Mouse (Mus musculus): Measurements from ENCODE around the gene Crot. TPM values are rescaled to one million over a fixed set of nuclear protein-coding genes. Genes with fewer than 3 reads are reported as not detected.

The Crot gene
- polyA plus RNA-seq (2015; fragmentation: Nextera tagmentation; extraction: Ambion mirVana), result 27.3 and 30.2 TPM in 2 replicates

GRCm38 (mm10) chr5:8996686-8997512 is at the start of gene Crot:
Crot (minus strand) TSS chr5:8997324.
- Histone ChIP-seq H3K27me3 (replicated peaks) (no peaks in the 10 kb centered on the region), H3K9me3 (no peaks in the 10 kb centered on the region), H3K4me3 (peak within 1 kb of the TSS; percentile 86), H3K4me1 (peaks cover 14% of the 10 kb centered on the region; the same call in 1 of the 2 replicates), H3K4me2 (peak within 1 kb of the TSS; percentile 75), H3K27ac (replicated peaks) (peak within 1 kb of the TSS; percentile 82), H3K9ac (peak within 1 kb of the TSS; percentile 91), H3K36me3 (peaks cover 23% of the 10 kb centered on the region)
- under 1% methylated on average over 57 of the region's 57 CpGs for WGBS
- peak; percentile 97 for ATAC-seq (ENCODE audit: extremely low read depth, insufficient number of reproducible peaks, low FRiP score, low TSS enrichment)

DNA sequence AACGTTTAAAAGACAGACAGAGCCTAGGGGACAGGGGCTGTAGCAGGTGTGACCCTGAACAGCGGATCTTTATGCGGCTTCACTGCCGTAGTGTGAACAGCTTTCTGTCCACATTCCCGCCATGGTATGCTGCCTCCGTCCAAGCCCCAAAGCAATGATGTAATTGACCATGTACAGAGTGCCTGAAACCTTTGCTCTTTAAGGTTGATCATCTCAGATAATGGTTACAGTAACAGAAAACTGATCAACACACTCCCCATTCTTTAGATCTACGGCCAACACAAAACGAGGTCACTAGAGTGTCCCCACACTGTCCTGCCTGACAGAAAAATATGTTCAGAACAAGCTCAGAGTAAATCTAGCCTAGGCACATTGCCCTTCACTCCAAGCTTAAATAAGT is 48.8 kb upstream of the Crot start:
- H3K27ac ChIP-seq (replicated peaks), result no peak overlapping the region
- H3K36me3 ChIP-seq, result no peaks in the 10 kb centered on the region
- H3K4me3 ChIP-seq, result no peak overlapping the region
- no peak overlapping the region for H3K9ac ChIP-seq
- 81% methylated on average over 8 of the region's 8 CpGs for WGBS
- H3K4me2 ChIP-seq, result no peak overlapping the region
- H3K27me3 ChIP-seq (replicated peaks), result no peaks in the 10 kb centered on the region
- no peaks in the 10 kb centered on the region for H3K4me1 ChIP-seq
- ATAC-seq (ENCODE audit: extremely low read depth, insufficient number of reproducible peaks, low FRiP score, low TSS enrichment), result no peak
- no peaks in the 10 kb centered on the region for H3K9me3 ChIP-seq

DNA sequence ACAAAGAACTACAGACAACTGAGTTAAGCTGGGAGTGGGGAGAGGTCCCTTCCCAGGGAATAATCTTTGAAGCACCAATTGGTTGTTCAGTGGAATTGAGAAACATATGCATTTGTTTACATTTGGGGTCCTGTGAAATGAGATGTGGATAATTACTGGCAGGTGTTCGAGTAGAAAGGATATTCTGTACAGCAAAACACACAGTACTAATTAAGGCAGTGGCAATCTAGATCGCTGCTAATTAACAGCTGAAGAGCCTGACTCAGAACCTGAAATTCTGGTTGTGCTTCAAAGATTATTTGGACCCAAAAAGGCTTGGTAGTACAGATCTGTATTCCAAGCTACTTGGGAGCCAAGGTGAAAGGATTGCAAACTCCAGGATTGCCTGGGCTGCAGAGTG is 47.7 kb upstream of the Crot start:
- Histone ChIP-seq H3K4me3 (no peak overlapping the region), H3K27ac (replicated peaks) (no peak overlapping the region), H3K4me2 (no peak overlapping the region), H3K9ac (no peak overlapping the region), H3K36me3 (no peaks in the 10 kb centered on the region), H3K4me1 (no peaks in the 10 kb centered on the region), H3K9me3 (no peaks in the 10 kb centered on the region), H3K27me3 (replicated peaks) (no peaks in the 10 kb centered on the region)
- ATAC-seq (ENCODE audit: extremely low read depth, insufficient number of reproducible peaks, low FRiP score, low TSS enrichment), result no peak
- WGBS, result 52% methylated on average over 2 of the region's 2 CpGs

DNA sequence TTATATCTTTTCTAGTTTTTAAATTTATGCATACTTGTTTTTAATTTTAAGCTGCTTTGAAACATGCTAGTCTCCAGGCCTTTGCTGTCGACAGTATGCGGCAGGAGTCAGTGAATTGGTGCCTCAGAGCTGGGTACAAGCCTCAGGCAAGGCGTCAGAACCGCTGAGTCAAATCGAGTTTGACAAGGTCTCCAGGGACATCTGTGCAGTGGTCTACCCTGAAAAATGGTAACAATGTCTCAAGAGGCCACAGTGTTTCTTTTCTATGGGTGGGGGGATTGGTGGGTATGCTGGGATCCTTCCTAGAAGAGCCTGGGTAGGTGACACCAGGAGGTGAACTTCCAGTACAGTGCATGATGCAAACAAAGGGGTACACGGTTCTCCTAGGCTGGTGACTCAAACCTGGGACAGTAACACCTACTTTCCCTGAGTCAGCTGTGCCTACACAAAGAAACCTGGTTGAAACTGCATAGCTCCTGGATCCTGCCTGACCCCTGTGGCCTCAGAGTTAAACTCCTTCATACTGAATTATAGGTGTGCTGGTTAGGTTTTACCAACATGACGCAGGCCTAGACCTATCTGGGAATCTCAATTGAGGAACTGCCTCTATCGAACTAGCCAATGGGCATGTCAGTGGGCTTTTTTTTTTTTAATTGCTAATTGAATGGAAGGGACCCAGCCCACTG is 46.6 kb upstream of the Crot start:
- H3K9me3 ChIP-seq, result no peaks in the 10 kb centered on the region
- no peak overlapping the region for H3K9ac ChIP-seq
- no peak overlapping the region for H3K27ac ChIP-seq (replicated peaks)
- H3K27me3 ChIP-seq (replicated peaks), result no peaks in the 10 kb centered on the region
- no peaks in the 10 kb centered on the region for H3K4me1 ChIP-seq
- WGBS, result 73% methylated on average over 8 of the region's 8 CpGs
- ATAC-seq (ENCODE audit: extremely low read depth, insufficient number of reproducible peaks, low FRiP score, low TSS enrichment), result no peak
- H3K4me3 ChIP-seq, result no peak overlapping the region
- H3K4me2 ChIP-seq, result no peak overlapping the region
- H3K36me3 ChIP-seq, result no peaks in the 10 kb centered on the region

GRCm38 (mm10) chr5:9042721-9043416 is 45.7 kb upstream of the Crot start:
- no peaks in the 10 kb centered on the region for H3K36me3 ChIP-seq
- H3K4me2 ChIP-seq, result no peak overlapping the region
- 69% methylated on average over 10 of the region's 10 CpGs for WGBS
- no peaks in the 10 kb centered on the region for H3K4me1 ChIP-seq
- no peaks in the 10 kb centered on the region for H3K9me3 ChIP-seq
- no peak overlapping the region for H3K27ac ChIP-seq (replicated peaks)
- H3K9ac ChIP-seq, result no peak overlapping the region
- no peak overlapping the region for H3K4me3 ChIP-seq
- H3K27me3 ChIP-seq (replicated peaks), result no peaks in the 10 kb centered on the region
- no peak for ATAC-seq (ENCODE audit: extremely low read depth, insufficient number of reproducible peaks, low FRiP score, low TSS enrichment)

GRCm38 (mm10) chr5:9040665-9041215 is 43.6 kb upstream of the Crot start:
- ATAC-seq (ENCODE audit: extremely low read depth, insufficient number of reproducible peaks, low FRiP score, low TSS enrichment), result no peak
- no peaks in the 10 kb centered on the region for H3K27me3 ChIP-seq (replicated peaks)
- H3K36me3 ChIP-seq, result no peaks in the 10 kb centered on the region
- WGBS, result 41% methylated on average over 3 of the region's 3 CpGs
- H3K4me1 ChIP-seq, result no peaks in the 10 kb centered on the region
- H3K9me3 ChIP-seq, result no peaks in the 10 kb centered on the region
- H3K27ac ChIP-seq (replicated peaks), result no peak overlapping the region
- no peak overlapping the region for H3K4me3 ChIP-seq
- no peak overlapping the region for H3K4me2 ChIP-seq
- H3K9ac ChIP-seq, result no peak overlapping the region

GRCm38 (mm10) chr5:9039978-9040377 is 42.9 kb upstream of the Crot start:
- Histone ChIP-seq H3K27me3 (replicated peaks) (no peaks in the 10 kb centered on the region), H3K9me3 (no peaks in the 10 kb centered on the region)

GRCm38 (mm10) chr5:9037292-9037691 is 40.2 kb upstream of the Crot start:
- Histone ChIP-seq H3K4me2 (no peak overlapping the region), H3K36me3 (no peaks in the 10 kb centered on the region), H3K27me3 (replicated peaks) (no peaks in the 10 kb centered on the region), H3K4me3 (no peak overlapping the region), H3K27ac (replicated peaks) (no peak overlapping the region), H3K9me3 (no peaks in the 10 kb centered on the region), H3K4me1 (no peaks in the 10 kb centered on the region), H3K9ac (no peak overlapping the region)
- ATAC-seq (ENCODE audit: extremely low read depth, insufficient number of reproducible peaks, low FRiP score, low TSS enrichment), result no peak
- 65% methylated on average over 4 of the region's 4 CpGs for WGBS

More at GRCm38 (mm10) chr5:9039978-9040377, 42.9 kb upstream of the Crot start:
- Histone ChIP-seq H3K4me3 (no peak overlapping the region), H3K9ac (no peak overlapping the region), H3K4me1 (no peaks in the 10 kb centered on the region), H3K4me2 (no peak overlapping the region), H3K36me3 (no peaks in the 10 kb centered on the region), H3K27ac (replicated peaks) (no peak overlapping the region)
- ATAC-seq (ENCODE audit: extremely low read depth, insufficient number of reproducible peaks, low FRiP score, low TSS enrichment), result no peak
- WGBS, result 60% methylated on average over 7 of the region's 7 CpGs

GRCm38 (mm10) chr5:9035457-9035856 is 38.3 kb upstream of the Crot start:
- H3K4me3 ChIP-seq, result no peak overlapping the region
- WGBS, result 86% methylated on average over 4 of the region's 4 CpGs
- no peak for ATAC-seq (ENCODE audit: extremely low read depth, insufficient number of reproducible peaks, low FRiP score, low TSS enrichment)

DNA sequence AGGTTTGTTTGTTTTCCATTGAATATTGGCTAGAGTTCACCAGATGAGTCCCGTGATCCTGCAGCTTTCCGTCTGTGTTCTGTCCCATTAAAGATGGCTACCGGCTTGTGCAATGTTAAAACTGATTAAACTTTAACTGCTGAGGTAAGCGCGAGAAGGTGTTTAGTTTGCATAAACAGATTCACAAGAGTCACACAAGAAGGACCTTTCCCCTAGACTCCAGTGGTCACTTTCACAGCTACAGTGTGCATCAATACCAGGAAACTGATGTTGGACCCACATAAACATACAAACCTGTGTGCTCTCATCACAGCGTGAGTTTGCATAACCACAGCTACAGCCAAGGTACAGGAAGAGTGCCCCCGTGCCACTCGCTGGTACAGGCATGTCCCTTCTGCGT is 37.4 kb upstream of the Crot start:
- ATAC-seq (ENCODE audit: extremely low read depth, insufficient number of reproducible peaks, low FRiP score, low TSS enrichment), result no peak
- H3K4me2 ChIP-seq, result no peak overlapping the region
- H3K9me3 ChIP-seq, result no peaks in the 10 kb centered on the region
- 86% methylated on average over 9 of the region's 9 CpGs for WGBS
- H3K27ac ChIP-seq (replicated peaks), result no peak overlapping the region
- H3K4me1 ChIP-seq, result no peaks in the 10 kb centered on the region
- H3K36me3 ChIP-seq, result no peaks in the 10 kb centered on the region
- H3K4me3 ChIP-seq, result no peak overlapping the region
- H3K9ac ChIP-seq, result no peak overlapping the region
- no peaks in the 10 kb centered on the region for H3K27me3 ChIP-seq (replicated peaks)

More at GRCm38 (mm10) chr5:9035457-9035856, 38.3 kb upstream of the Crot start:
- H3K27ac ChIP-seq (replicated peaks), result no peak overlapping the region
- no peak overlapping the region for H3K4me2 ChIP-seq
- H3K4me1 ChIP-seq, result no peaks in the 10 kb centered on the region
- no peaks in the 10 kb centered on the region for H3K9me3 ChIP-seq
- no peaks in the 10 kb centered on the region for H3K36me3 ChIP-seq
- no peaks in the 10 kb centered on the region for H3K27me3 ChIP-seq (replicated peaks)
- H3K9ac ChIP-seq, result no peak overlapping the region

- ATAC-seq (ENCODE audit: extremely low read depth, insufficient number of reproducible peaks, low FRiP score, low TSS enrichment), result no peak
Measured at GRCm38 (mm10) chr5:9033843-9034242, 36.7 kb upstream of the Crot start.

More at GRCm38 (mm10) chr5:9033843-9034242, 36.7 kb upstream of the Crot start:
- no peaks in the 10 kb centered on the region for H3K9me3 ChIP-seq
- no peaks in the 10 kb centered on the region for H3K36me3 ChIP-seq
- H3K27ac ChIP-seq (replicated peaks), result no peak overlapping the region
- no peak overlapping the region for H3K4me2 ChIP-seq
- 77% methylated on average over 5 of the region's 5 CpGs for WGBS
- no peaks in the 10 kb centered on the region for H3K27me3 ChIP-seq (replicated peaks)
- H3K4me1 ChIP-seq, result no peaks in the 10 kb centered on the region
- no peak overlapping the region for H3K9ac ChIP-seq
- H3K4me3 ChIP-seq, result no peak overlapping the region

Data from heart, embryonic 13.5 days (tissue).